Mouse (Mus musculus): ENCODE results near the gene Ubxn11. TPM values are rescaled to one million over a fixed set of nuclear protein-coding genes. Genes with fewer than 3 reads are reported as not detected.

Gene Ubxn11
- total and polyA plus RNA-seq, 2 experiments = 0.09 to 0.66 TPM

GRCm38 (mm10) chr4:134110653-134111052 lies 8.3 kb downstream of the Ubxn11 start:
- no peak overlapping the region for H3K9ac ChIP-seq (ENCODE audit: low read depth, low read length)
- no peaks in the 10 kb centered on the region for H3K36me3 ChIP-seq (ENCODE audit: control insufficient read depth, insufficient read depth, low read length)
- no peak for DNase-seq (ENCODE audit: extremely low read depth, low read depth, low spot score)
- no peaks in the 10 kb centered on the region for H3K4me1 ChIP-seq (ENCODE audit: control insufficient read depth, insufficient read depth, low read length)
- 67% methylated on average over 3 of the region's 3 CpGs for WGBS
- H3K79me2 ChIP-seq (ENCODE audit: control insufficient read depth, insufficient read depth, low read length) = no peaks in the 10 kb centered on the region
- no peak overlapping the region for H3K4me3 ChIP-seq (ENCODE audit: insufficient read depth, low read depth, low read length)
- TF ChIP-seq CTCF (IDR thresholded peaks at IDR 0.05; ENCODE audit: low read depth, low read length) = no peak
- TF ChIP-seq POLR2A (IDR thresholded peaks at IDR 0.05; ENCODE audit: extremely low read depth, insufficient read depth, low read length) = no peak
- H3K27me3 ChIP-seq (ENCODE audit: control insufficient read depth, insufficient read depth, low read length) = no peaks in the 10 kb centered on the region
- H3K27ac ChIP-seq (replicated peaks; ENCODE audit: insufficient read depth, low read depth, low read length) = no peak overlapping the region

GRCm38 (mm10) chr4:134112403-134112802 lies 10.0 kb downstream of the Ubxn11 start:
- no peak for TF ChIP-seq POLR2A (IDR thresholded peaks at IDR 0.05; ENCODE audit: extremely low read depth, insufficient read depth, low read length)
- no peak for TF ChIP-seq CTCF (IDR thresholded peaks at IDR 0.05; ENCODE audit: low read depth, low read length)
- Histone ChIP-seq H3K4me3 (ENCODE audit: insufficient read depth, low read depth, low read length) (no peak overlapping the region), H3K79me2 (ENCODE audit: control insufficient read depth, insufficient read depth, low read length) (no peaks in the 10 kb centered on the region), H3K9ac (ENCODE audit: low read depth, low read length) (no peak overlapping the region), H3K27ac (replicated peaks; ENCODE audit: insufficient read depth, low read depth, low read length) (no peak overlapping the region), H3K4me1 (ENCODE audit: control insufficient read depth, insufficient read depth, low read length) (no peaks in the 10 kb centered on the region), H3K36me3 (ENCODE audit: control insufficient read depth, insufficient read depth, low read length) (no peaks in the 10 kb centered on the region), H3K27me3 (ENCODE audit: control insufficient read depth, insufficient read depth, low read length) (no peaks in the 10 kb centered on the region)
- WGBS = 70% methylated on average over 6 of the region's 6 CpGs
- no peak for DNase-seq (ENCODE audit: extremely low read depth, low read depth, low spot score)

- TF ChIP-seq CTCF (IDR thresholded peaks at IDR 0.05; ENCODE audit: low read depth, low read length) (no peak), POLR2A (IDR thresholded peaks at IDR 0.05; ENCODE audit: extremely low read depth, insufficient read depth, low read length) (no peak)
- Histone ChIP-seq H3K36me3 (ENCODE audit: control insufficient read depth, insufficient read depth, low read length) (no peaks in the 10 kb centered on the region), H3K27ac (replicated peaks; ENCODE audit: insufficient read depth, low read depth, low read length) (no peak overlapping the region), H3K4me1 (ENCODE audit: control insufficient read depth, insufficient read depth, low read length) (no peaks in the 10 kb centered on the region), H3K27me3 (ENCODE audit: control insufficient read depth, insufficient read depth, low read length) (no peaks in the 10 kb centered on the region), H3K9ac (ENCODE audit: low read depth, low read length) (no peak overlapping the region), H3K79me2 (ENCODE audit: control insufficient read depth, insufficient read depth, low read length) (no peaks in the 10 kb centered on the region), H3K4me3 (ENCODE audit: insufficient read depth, low read depth, low read length) (no peak overlapping the region)
- DNase-seq (ENCODE audit: extremely low read depth, low read depth, low spot score) = no peak
- whole genome bisulfite sequencing = 84% methylated on average over 10 of the region's 10 CpGs
Measured at GRCm38 (mm10) chr4:134113356-134113994, 11.1 kb downstream of the Ubxn11 start.

GRCm38 (mm10) chr4:134114038-134114437 lies 11.7 kb downstream of the Ubxn11 start:
- 97% methylated on average over 4 of the region's 4 CpGs for WGBS

GRCm38 (mm10) chr4:134115215-134116144 lies 13.1 kb downstream of the Ubxn11 start:
- no peak for DNase-seq (ENCODE audit: extremely low read depth, low read depth, low spot score)
- Histone ChIP-seq H3K4me1 (ENCODE audit: control insufficient read depth, insufficient read depth, low read length) (no peaks in the 10 kb centered on the region), H3K4me3 (ENCODE audit: insufficient read depth, low read depth, low read length) (no peak overlapping the region), H3K9ac (ENCODE audit: low read depth, low read length) (no peak overlapping the region), H3K27me3 (ENCODE audit: control insufficient read depth, insufficient read depth, low read length) (no peaks in the 10 kb centered on the region), H3K36me3 (ENCODE audit: control insufficient read depth, insufficient read depth, low read length) (no peaks in the 10 kb centered on the region), H3K27ac (replicated peaks; ENCODE audit: insufficient read depth, low read depth, low read length) (no peak overlapping the region), H3K79me2 (ENCODE audit: control insufficient read depth, insufficient read depth, low read length) (no peaks in the 10 kb centered on the region)
- WGBS = 90% methylated on average over 16 of the region's 16 CpGs
- TF ChIP-seq POLR2A (IDR thresholded peaks at IDR 0.05; ENCODE audit: extremely low read depth, insufficient read depth, low read length) (no peak), CTCF (IDR thresholded peaks at IDR 0.05; ENCODE audit: low read depth, low read length) (no peak)

More at GRCm38 (mm10) chr4:134114038-134114437, 11.7 kb downstream of the Ubxn11 start:
- Histone ChIP-seq H3K4me1 (ENCODE audit: control insufficient read depth, insufficient read depth, low read length) (no peaks in the 10 kb centered on the region), H3K27me3 (ENCODE audit: control insufficient read depth, insufficient read depth, low read length) (no peaks in the 10 kb centered on the region), H3K27ac (replicated peaks; ENCODE audit: insufficient read depth, low read depth, low read length) (no peak overlapping the region), H3K4me3 (ENCODE audit: insufficient read depth, low read depth, low read length) (no peak overlapping the region), H3K36me3 (ENCODE audit: control insufficient read depth, insufficient read depth, low read length) (no peaks in the 10 kb centered on the region), H3K9ac (ENCODE audit: low read depth, low read length) (no peak overlapping the region), H3K79me2 (ENCODE audit: control insufficient read depth, insufficient read depth, low read length) (no peaks in the 10 kb centered on the region)
- TF ChIP-seq CTCF (IDR thresholded peaks at IDR 0.05; ENCODE audit: low read depth, low read length) (no peak), POLR2A (IDR thresholded peaks at IDR 0.05; ENCODE audit: extremely low read depth, insufficient read depth, low read length) (no peak)
- DNase-seq (ENCODE audit: extremely low read depth, low read depth, low spot score) = no peak
